Mouse (Mus musculus) naive thymus-derived CD4-positive, alpha-beta T cell, adult 2 months (primary cell): Measurements from ENCODE around the gene Dnah8.
A peak's percentile ranks its signal among the peaks of the same experiment; 100 is the strongest.

Source experiments
- DNase-seq: peaks from one replicate; pipeline ENCODE4 v3.0.0-alpha.2; 2011; ENCODE audit warnings: low read depth

Dnah8 gene

GRCm38 (mm10) chr17:30881001-30881400, 256.8 kb downstream of the Dnah8 start:
- no peak for DNase-seq

DNA sequence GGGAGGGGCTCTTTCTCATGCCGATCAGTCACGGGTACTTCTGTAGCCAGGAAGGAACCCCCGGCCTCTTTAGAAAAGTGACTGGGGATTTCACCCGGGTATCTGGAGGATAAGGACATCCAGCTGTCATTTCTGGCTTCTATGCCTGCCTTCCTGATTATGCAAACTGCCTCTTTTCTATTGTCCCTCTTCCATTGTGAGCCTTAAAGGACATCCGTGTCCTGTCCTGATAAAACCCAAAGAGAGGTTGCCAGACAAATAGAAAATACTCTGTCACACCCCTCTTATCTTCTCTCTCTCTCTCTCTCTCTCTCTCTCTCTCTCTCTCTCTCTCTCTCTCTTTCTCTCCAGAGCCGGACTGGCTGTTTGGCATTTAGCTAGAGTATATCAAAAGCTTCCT, 258.1 kb downstream of the Dnah8 start:
- no peak for DNase-seq

DNA sequence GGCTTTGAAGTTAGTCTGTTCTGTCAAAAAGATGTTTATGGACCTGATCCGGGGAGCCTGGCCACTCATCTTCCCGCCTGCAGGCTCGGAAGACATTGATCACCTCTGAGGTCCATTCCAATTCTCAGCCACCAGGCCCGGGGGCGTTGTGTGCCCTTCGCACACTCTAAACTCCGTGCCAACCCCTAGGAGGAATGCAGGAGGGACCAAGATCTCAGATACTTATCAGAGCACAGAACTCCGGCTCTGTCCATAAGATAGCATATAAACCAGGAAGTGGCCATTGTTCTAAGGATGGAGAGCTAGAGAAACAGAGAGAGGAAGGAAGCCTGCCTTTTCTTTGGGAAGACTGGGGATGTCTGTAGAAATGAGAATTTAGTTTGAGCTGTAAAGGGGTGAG, 259.4 kb downstream of the Dnah8 start:
- no peak for DNase-seq

GRCm38 (mm10) chr17:30892086-30892485, 267.9 kb downstream of the Dnah8 start:
- DNase-seq = no peak

DNA sequence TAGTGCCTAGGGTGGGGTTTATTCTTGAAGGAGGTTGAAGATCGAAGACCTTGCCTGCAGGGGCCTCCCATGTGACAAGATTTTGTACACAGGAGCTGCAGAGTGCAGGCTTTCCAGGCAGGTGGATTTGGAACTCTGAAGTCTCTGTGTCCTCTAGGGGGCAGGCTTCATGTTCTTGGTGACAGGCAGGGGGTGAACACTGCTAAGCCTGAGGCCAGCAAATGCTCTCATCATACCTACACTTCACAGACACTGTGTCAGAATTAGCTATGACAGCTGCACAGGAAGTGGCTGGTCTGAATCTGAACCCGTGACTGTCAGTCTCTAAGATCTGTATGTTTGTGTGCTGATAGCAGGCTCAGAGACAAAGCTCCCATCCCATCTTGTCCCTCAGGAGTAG, 268.6 kb downstream of the Dnah8 start:
- DNase-seq = peak; percentile 42

- no peak for DNase-seq
Observed at GRCm38 (mm10) chr17:30897075-30897474, 272.9 kb downstream of the Dnah8 start.

- no peak for DNase-seq
Observed at GRCm38 (mm10) chr17:30901627-30902026, 277.5 kb downstream of the Dnah8 start, which contains the start of gene Glp1r. TSS of gene Glp1r (plus strand) at chr17:30901817.

- DNase-seq = no peak
Observed at GRCm38 (mm10) chr17:30904096-30904495, 279.9 kb downstream of the Dnah8 start.

- DNase-seq = no peak
Observed at GRCm38 (mm10) chr17:30907577-30907976, 283.4 kb downstream of the Dnah8 start.

DNA sequence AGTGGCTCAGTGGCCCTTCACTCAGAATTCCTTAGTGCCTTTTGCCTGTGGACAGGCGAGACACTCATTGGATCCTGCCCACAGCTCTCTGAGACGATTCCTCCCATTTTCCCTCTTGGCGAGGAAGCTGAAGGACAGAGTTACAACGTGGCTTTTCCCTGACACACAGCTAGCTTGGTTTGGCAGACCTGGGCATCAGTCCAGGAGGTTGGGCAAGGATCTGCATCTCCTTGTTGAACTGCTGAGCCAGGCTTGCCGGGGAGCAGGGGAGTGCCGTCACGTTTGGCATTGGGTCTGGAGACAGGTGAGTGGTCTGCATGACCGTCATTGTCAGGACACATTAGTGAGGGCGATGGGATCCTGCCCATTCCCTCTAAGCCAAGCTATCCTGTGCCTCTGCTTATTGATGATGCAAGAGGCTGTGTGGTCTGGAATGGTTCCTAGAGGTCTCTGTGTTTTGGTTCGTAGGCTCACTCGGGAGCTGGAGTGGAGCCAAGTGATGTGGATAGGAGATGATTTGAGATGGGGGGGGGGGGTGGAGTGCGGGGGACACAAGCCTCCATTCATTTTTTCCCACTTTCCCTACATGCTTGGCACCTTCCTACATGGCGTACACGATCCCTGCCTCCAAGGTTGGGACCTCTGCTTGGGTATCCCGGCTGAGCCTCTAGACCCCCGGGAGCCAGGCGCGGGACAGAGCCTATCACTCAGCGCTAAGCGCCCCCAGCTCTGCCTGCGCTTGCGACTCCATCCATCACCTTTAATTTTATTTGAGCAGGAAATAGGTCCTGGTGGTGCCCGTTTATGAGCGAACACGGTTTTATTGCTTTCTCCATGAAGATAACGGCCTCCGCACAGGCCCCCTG, 286.9 kb downstream of the Dnah8 start:
- no peak for DNase-seq

DNA sequence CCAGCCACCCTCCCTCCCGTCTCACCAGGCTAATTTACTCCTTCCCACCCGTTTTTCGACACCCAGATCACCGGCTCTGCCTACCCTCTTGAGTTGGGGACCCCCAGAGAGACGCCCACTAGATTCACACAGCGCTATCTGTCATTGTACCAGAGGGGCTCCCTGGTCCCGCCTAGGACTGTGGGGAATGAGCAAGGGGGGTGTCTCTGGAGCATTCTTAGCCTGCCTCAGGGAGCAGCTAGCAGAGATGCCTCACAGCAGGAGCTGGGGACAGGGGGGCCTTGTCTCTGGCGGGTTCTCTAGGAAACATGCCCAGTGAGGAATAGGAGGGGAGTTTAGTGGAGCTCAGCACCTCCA, 287.6 kb downstream of the Dnah8 start:
- no peak for DNase-seq

DNA sequence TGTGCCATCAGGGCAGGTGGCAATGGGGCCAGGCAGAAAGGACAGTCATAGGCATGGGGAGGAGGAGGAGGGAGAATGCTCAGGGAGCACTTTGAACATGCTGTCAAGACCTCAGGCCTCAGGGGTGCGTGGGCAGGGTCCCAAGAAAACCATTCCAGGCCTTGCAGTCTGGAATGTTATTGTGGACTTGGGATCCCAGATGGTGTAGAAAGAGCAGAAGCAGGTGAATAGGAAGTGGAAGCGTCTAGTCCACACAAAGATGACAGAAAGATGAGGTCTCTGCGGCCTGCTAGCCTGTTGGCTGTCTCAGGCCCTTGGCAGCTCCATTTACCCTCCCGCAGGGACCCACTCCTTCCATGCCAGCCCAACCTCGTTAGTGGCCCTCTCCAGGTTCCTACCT, 288.4 kb downstream of the Dnah8 start:
- DNase-seq = no peak

- DNase-seq = no peak
Observed at GRCm38 (mm10) chr17:30914264-30914663, 290.1 kb downstream of the Dnah8 start.

DNA sequence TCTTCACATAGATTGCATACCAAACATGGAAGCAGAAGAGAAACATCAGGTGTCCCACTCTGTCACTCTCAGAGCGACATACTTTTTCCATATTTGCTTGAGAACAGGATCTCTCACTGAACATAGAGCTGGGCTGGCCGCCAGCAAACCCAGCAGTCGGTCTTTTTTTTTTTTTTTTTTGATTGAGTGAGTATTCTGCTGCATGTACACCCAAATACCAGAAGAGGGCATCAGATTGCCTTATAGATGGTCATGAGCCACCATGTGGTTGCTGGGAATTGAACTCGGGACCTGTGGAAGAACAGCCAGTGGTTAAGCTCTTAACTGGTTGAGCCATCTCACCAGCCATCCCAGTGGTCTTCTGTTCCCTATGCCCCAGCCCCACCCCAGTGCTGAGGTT, 299.4 kb downstream of the Dnah8 start:
- DNase-seq = no peak
